Mouse (Mus musculus): ENCODE results near the gene Fnbp4. TPM values are rescaled to one million over a fixed set of nuclear protein-coding genes. Genes with fewer than 3 reads are reported as not detected.
A peak's percentile ranks its signal among the peaks of the same experiment; 100 is the strongest.
"Not testable (repeated sequence)": the region's sequence is repeated elsewhere in the genome, so short reads cannot be mapped to it uniquely, and the experiment has no call there.

The Fnbp4 gene
- total RNA-seq, 1 experiment from 2014 or later: 54.3 TPM

- DNase-seq: peak; percentile 59
Observed at GRCm38 (mm10) chr2:90782458-90782857, 37.3 kb downstream of the Fnbp4 start, which contains the start of gene Agbl2. TSS of gene Agbl2 (plus strand) at chr2:90782727.

- peak; percentile 57 for DNase-seq
Observed at GRCm38 (mm10) chr2:90782901-90783486, 37.8 kb downstream of the Fnbp4 start.

GRCm38 (mm10) chr2:90788126-90788525 lies 43.0 kb downstream of the Fnbp4 start:
- DNase-seq: no peak

GRCm38 (mm10) chr2:90808241-90809126 lies 63.3 kb downstream of the Fnbp4 start:
- DNase-seq: no peak

GRCm38 (mm10) chr2:90810751-90811150 lies 65.6 kb downstream of the Fnbp4 start:
- no peak for DNase-seq

GRCm38 (mm10) chr2:90815266-90815665 lies 70.1 kb downstream of the Fnbp4 start:
- no peak for DNase-seq

- no peak for DNase-seq
Observed at GRCm38 (mm10) chr2:90816144-90816543, 71.0 kb downstream of the Fnbp4 start.

GRCm38 (mm10) chr2:90818710-90819109 lies 73.5 kb downstream of the Fnbp4 start:
- no peak for DNase-seq

- no peak for DNase-seq
Observed at GRCm38 (mm10) chr2:90820894-90821293, 75.7 kb downstream of the Fnbp4 start.

- DNase-seq: no peak
Observed at GRCm38 (mm10) chr2:90822978-90823377, 77.8 kb downstream of the Fnbp4 start.

GRCm38 (mm10) chr2:90823781-90824180 lies 78.6 kb downstream of the Fnbp4 start:
- no peak for DNase-seq

- not testable (repeated sequence) for DNase-seq
Observed at GRCm38 (mm10) chr2:90824528-90824927, 79.4 kb downstream of the Fnbp4 start.

GRCm38 (mm10) chr2:90825515-90826172 lies 80.5 kb downstream of the Fnbp4 start:
- no peak for DNase-seq

- DNase-seq: peak; percentile 14
Observed at GRCm38 (mm10) chr2:90828739-90829138, 83.6 kb downstream of the Fnbp4 start.

Other genes starting within 250 kb of the Fnbp4 start
- 23.7 and 23.9 TPM in 2 replicates for gene Ptprj, start 164.7 kb upstream of the Fnbp4 start, total RNA-seq (2021)
- gene Nup160, start 68.2 kb upstream of the Fnbp4 start, total RNA-seq (2021): 26.1 and 28.5 TPM in 2 replicates
- 0.98 and 1.5 TPM in 2 replicates for gene Agbl2, start 37.4 kb downstream of the Fnbp4 start, total RNA-seq (2021)
- gene Mtch2, start 101.8 kb downstream of the Fnbp4 start, total RNA-seq (2021): 416 and 423 TPM in 2 replicates
- 2.3 and 2.8 TPM in 2 replicates for gene C1qtnf4, start 140.5 kb downstream of the Fnbp4 start, total RNA-seq (2021)
- 26.5 and 29.4 TPM in 2 replicates for gene Kbtbd4, start 159.4 kb downstream of the Fnbp4 start, total RNA-seq (2021)
- 551 and 591 TPM in 2 replicates for gene Ndufs3, start 159.5 kb downstream of the Fnbp4 start, total RNA-seq (2021)
- gene Celf1, start 195.0 kb downstream of the Fnbp4 start, total RNA-seq (2021): 89.9 and 97.9 TPM in 2 replicates